Mouse (Mus musculus): ENCODE data around the gene Rad21l.

DNA sequence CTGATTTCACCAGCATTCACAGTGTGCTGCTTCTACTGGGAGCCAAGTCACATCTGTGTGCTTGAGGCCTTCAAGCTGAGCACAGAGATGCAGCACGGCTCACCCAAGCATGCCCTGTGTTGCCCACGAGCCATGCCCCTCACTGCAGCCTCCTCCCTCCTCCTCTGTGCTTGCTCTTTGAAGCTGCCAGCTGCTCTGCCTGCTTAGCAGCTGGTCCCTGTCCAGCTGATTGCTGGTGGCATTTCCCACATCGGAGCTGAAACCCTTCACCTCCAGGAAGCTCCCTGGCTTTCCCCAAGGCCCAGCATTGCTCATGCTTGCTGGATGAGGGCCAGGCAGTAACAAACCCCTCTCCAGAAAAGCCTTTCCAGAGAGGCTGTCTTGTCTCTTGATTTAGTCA, 58.4 kb downstream of the Rad21l start:
- TF ChIP-seq CTCF (IDR thresholded peaks at IDR 0.05; ENCODE audit: low read depth), result no peak
- TF ChIP-seq EP300 (IDR thresholded peaks at IDR 0.05; ENCODE audit: low read depth), result no peak
